Mouse (Mus musculus) limb, embryonic 15.5 days (tissue): ENCODE measurements around the gene Plpp7. TPM values are rescaled to one million over a fixed set of nuclear protein-coding genes. Genes with fewer than 3 reads are reported as not detected.

Source experiments
- ATAC-seq: fragments of 200-750 bp; cut with Nextera tagmentation; 2 replicates; pipeline ENCODE4 v1.8.0; 2017; ENCODE audit warnings: low read depth, moderate TSS enrichment; ENCODE audit not compliant: insufficient number of reproducible peaks, low FRiP score, low TSS enrichment
- H3K27ac ChIP-seq: fragments of 300-500 bp; sonication (generic); 2 replicates; pipeline ENCODE4 v1.5.1; 2015; ENCODE audit warnings: moderate library complexity, mild to moderate bottlenecking, inconsistent platforms
- H3K27me3 ChIP-seq: fragments of 300-500 bp; sonication (generic); 2 replicates; pipeline ENCODE4 v1.6.1; 2015; ENCODE audit warnings: inconsistent platforms
- H3K36me3 ChIP-seq: fragments of 300-500 bp; sonication (generic); 2 replicates; pipeline ENCODE4 v1.6.1; 2015; ENCODE audit warnings: inconsistent platforms
- H3K4me1 ChIP-seq: fragments of 300-500 bp; sonication (generic); 2 replicates; pipeline ENCODE4 v1.6.1; 2015; ENCODE audit warnings: inconsistent platforms
- H3K4me2 ChIP-seq: fragments of 300-500 bp; sonication (generic); 2 replicates; pipeline ENCODE4 v1.6.1; 2015; ENCODE audit warnings: mild to moderate bottlenecking, inconsistent platforms
- H3K4me3 ChIP-seq: fragments of 300-500 bp; sonication (generic); 2 replicates; pipeline ENCODE4 v1.5.1; 2015; ENCODE audit warnings: mild to moderate bottlenecking, inconsistent platforms
- H3K9ac ChIP-seq: fragments of 300-500 bp; sonication (generic); 2 replicates; pipeline ENCODE4 v1.6.1; 2015; ENCODE audit warnings: inconsistent platforms
- H3K9me3 ChIP-seq: fragments of 300-500 bp; sonication (generic); 2 replicates; pipeline ENCODE4 v1.6.1; 2016; ENCODE audit warnings: inconsistent platforms
- WGBS: fragments of 180-500 bp; shearing (Covaris S2); methylation state at CpG from one replicate; pipeline ENCODE4 v1.1.7; 2015; 5-methylcytosine and 5-hydroxymethylcytosine counted together
- polyA plus RNA-seq: library from polyadenylated mRNA; unstranded; fragments of >200 nt; fragmentation: Nextera tagmentation; extraction: Ambion mirVana; gene quantifications from 2 replicates; pipeline ENCODE4 v1.2.1, GENCODE M21; 2015

The Plpp7 gene
- 7.2 and 11.3 TPM in 2 replicates for polyA plus RNA-seq

DNA sequence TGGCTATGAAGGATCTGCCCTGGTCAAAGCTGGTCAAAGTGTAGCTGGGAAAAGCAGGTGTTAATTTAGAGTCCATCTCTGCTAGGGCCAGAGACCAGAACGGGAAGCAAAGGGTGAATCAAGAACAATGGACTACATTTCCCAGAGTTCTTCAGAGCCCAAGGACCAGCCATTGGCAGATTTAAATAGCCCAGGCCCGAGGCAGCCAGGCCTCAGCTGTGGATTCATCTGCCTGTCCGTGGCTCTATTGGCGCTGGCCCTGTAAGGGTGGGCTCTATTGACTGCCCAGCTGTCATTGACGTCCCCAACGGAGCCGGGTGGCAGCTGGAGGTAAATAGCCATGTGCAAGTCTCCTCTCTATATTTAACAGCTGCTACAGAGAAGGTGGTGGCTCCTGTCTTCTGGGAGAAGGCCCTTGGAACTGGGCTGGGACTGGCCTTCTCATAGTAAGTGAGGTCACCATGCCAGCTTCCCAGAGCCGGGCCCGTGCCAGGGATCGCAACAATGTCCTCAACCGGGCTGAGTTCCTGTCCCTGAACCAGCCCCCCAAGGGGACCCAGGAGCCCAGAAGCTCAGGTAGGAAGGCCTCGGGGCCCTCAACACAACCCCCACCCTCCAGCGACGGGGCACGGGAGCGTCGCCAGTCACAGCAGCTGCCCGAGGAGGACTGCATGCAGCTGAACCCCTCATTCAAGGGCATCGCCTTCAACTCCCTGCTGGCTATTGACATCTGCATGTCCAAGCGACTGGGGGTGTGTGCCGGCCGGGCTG is at the start of gene Plpp7:
Gene Plpp7, plus strand, starts transcription at position 178 of the 771 bp plus-strand sequence.
- 50% methylated on average over 22 of the region's 22 CpGs for WGBS
- Histone ChIP-seq H3K9ac (peak within 1 kb of the TSS; percentile 33), H3K4me1 (peaks cover 11% of the 10 kb centered on the region), H3K27me3 (no peaks in the 10 kb centered on the region; the same call in 1 of the 2 replicates), H3K9me3 (no peaks in the 10 kb centered on the region), H3K4me3 (peak within 1 kb of the TSS; percentile 36), H3K27ac (peak within 1 kb of the TSS; percentile 50; the same call in 1 of the 2 replicates), H3K4me2 (peak within 1 kb of the TSS; percentile 47), H3K36me3 (no peaks in the 10 kb centered on the region; the same call in 1 of the 2 replicates)
- peak; percentile 65; the same call in 1 of the 2 replicates for ATAC-seq

DNA sequence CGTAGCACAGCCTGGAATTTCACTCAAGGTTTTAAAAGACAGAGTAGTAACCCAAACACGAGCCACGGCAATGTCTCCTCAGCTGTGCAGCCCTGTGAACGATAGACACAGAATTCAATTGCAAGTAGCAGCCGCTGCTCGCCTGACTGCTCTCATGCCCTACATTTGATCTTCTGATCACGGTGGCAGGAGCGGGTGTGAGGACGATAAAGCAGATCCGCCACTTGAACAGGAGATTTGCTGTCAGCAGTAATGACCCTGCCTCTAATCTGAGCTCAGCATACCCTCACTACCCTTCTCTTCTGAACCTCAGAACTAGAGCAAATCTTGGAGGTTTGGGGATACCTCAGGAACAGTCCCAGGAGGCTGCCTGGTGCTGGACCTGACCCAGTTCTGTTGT is 49.3 kb upstream of the Plpp7 start:
- no peak overlapping the region for H3K4me3 ChIP-seq
- H3K9ac ChIP-seq, result no peak overlapping the region
- peaks cover 84% of the 10 kb centered on the region for H3K36me3 ChIP-seq
- H3K27ac ChIP-seq, result no peak overlapping the region
- WGBS, result 78% methylated on average over 10 of the region's 10 CpGs
- no peaks in the 10 kb centered on the region for H3K27me3 ChIP-seq
- H3K4me2 ChIP-seq, result no peak overlapping the region
- H3K4me1 ChIP-seq, result peaks cover 8% of the 10 kb centered on the region; the same call in 1 of the 2 replicates
- no peaks in the 10 kb centered on the region for H3K9me3 ChIP-seq
- no peak for ATAC-seq

DNA sequence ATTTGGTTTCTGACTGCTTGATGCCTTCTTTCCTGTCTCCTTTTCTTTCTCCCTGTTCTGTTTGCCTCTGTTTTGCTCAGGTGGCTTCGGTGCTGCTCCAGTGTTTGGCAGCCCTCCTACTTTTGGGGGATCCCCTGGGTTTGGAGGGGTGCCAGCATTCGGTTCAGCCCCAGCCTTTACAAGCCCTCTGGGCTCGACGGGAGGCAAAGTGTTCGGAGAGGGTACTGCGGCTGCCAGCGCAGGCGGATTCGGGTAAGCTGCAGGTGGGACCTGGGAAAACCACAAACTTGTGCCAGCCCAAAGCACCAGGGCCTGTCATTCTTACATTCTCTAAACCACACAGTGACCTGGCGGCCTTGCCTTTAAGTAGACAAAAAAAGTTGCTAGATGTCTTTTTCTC is 48.0 kb upstream of the Plpp7 start:
- no peak for ATAC-seq
- Histone ChIP-seq H3K9me3 (no peaks in the 10 kb centered on the region), H3K4me1 (peaks cover 8% of the 10 kb centered on the region; the same call in 1 of the 2 replicates), H3K27me3 (no peaks in the 10 kb centered on the region), H3K4me2 (no peak overlapping the region), H3K4me3 (no peak overlapping the region), H3K27ac (no peak overlapping the region), H3K9ac (no peak overlapping the region), H3K36me3 (peaks cover 84% of the 10 kb centered on the region)
- WGBS, result 57% methylated on average over 10 of the region's 10 CpGs

GRCm38 (mm10) chr2:32051791-32052190 is 43.5 kb upstream of the Plpp7 start:
- Histone ChIP-seq H3K4me3 (no peak overlapping the region), H3K9ac (no peak overlapping the region), H3K4me2 (no peak overlapping the region), H3K9me3 (no peaks in the 10 kb centered on the region), H3K27me3 (no peaks in the 10 kb centered on the region), H3K27ac (peak overlapping the region; percentile 27; the same call in 1 of the 2 replicates), H3K36me3 (peaks cover 48% of the 10 kb centered on the region), H3K4me1 (0 out of 2 replicates have a peak, but pooled peaks cover 2% of the 10 kb centered on the region)
- 72% methylated on average over 8 of the region's 8 CpGs for WGBS
- no peak for ATAC-seq

DNA sequence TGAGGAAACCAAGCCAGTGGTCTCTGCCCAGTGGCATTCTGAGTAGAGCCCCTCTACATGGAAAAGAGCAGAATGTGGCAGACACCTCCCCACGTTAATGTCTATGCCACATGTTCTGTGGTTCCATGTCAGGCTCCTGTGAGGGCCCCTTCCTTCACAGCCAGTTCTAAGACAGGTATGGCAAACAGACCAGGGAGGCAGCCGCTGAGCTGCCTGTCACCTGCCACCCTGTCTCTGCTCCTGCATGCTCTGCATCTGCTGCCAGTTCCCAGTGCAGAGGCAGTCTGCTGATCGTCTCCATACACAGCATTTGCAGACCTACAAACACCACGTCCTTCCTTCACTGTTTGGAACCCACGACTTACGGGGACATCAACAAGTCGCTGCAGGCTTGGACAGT is 42.9 kb upstream of the Plpp7 start:
- Histone ChIP-seq H3K36me3 (peaks cover 47% of the 10 kb centered on the region), H3K9me3 (no peaks in the 10 kb centered on the region), H3K9ac (no peak overlapping the region), H3K4me2 (no peak overlapping the region), H3K4me1 (no peaks in the 10 kb centered on the region), H3K27ac (no peak overlapping the region), H3K27me3 (no peaks in the 10 kb centered on the region), H3K4me3 (no peak overlapping the region)
- no peak for ATAC-seq
- WGBS, result 89% methylated on average over 7 of the region's 7 CpGs

GRCm38 (mm10) chr2:32055357-32055965 is 39.9 kb upstream of the Plpp7 start:
- ATAC-seq, result no peak
- WGBS, result 64% methylated on average over 7 of the region's 7 CpGs

DNA sequence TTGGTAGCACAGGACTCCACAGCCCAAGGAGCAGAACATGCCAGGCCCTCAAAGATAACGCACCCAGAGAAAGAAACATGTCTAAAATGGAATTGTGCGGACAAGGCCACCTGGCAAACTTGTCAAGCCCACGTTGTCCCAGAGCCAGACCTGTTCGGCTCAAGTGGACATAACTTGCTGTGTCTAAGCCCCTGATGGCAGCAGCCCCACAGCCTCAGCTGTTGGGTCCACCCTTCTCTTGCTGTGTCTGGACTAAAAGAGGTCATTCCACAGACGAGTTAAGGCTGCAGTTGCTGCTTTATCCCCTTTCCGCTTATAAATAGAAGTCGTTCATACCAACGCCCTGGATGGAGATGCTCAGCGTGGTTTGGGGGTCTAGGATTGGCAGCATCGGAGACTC is 38.8 kb upstream of the Plpp7 start:
- 75% methylated on average over 10 of the region's 10 CpGs for WGBS
- Histone ChIP-seq H3K4me3 (no peak overlapping the region), H3K4me2 (no peak overlapping the region), H3K9ac (no peak overlapping the region), H3K27ac (peak overlapping the region; percentile 38; the same call in 1 of the 2 replicates), H3K36me3 (peaks cover 12% of the 10 kb centered on the region), H3K27me3 (no peaks in the 10 kb centered on the region), H3K4me1 (no peaks in the 10 kb centered on the region), H3K9me3 (no peaks in the 10 kb centered on the region)
- peak; percentile 50; the same call in 1 of the 2 replicates for ATAC-seq

More at GRCm38 (mm10) chr2:32055357-32055965, 39.9 kb upstream of the Plpp7 start:
- Histone ChIP-seq H3K9ac (no peak overlapping the region), H3K9me3 (no peaks in the 10 kb centered on the region), H3K36me3 (peaks cover 22% of the 10 kb centered on the region), H3K4me3 (no peak overlapping the region), H3K27ac (no peak overlapping the region), H3K27me3 (no peaks in the 10 kb centered on the region), H3K4me2 (no peak overlapping the region), H3K4me1 (no peaks in the 10 kb centered on the region)

DNA sequence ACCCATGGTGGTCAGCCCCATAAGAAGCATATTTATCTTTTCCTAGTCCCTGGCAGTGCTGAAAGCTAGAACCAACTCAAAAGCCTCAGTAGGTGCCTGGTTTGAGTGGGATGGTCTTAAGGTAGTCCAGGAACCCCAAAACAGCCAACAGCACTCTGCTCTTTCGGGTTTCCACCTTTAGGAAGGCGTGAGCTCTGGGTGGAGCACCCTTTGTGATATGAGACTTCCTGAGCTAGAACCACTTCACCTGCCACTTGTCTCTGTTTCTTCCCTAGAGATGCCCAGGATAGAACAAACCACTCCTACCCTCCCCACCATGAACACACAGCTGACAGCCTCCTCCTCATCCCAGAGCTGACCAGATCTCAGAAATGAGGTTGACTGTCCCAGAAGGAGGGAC is 38.0 kb upstream of the Plpp7 start:
- Histone ChIP-seq H3K36me3 (peaks cover 3% of the 10 kb centered on the region), H3K4me1 (no peaks in the 10 kb centered on the region), H3K9ac (no peak overlapping the region), H3K4me3 (no peak overlapping the region), H3K9me3 (no peaks in the 10 kb centered on the region), H3K27ac (no peak overlapping the region), H3K27me3 (no peaks in the 10 kb centered on the region), H3K4me2 (no peak overlapping the region)
- 71% methylated on average over 2 of the region's 2 CpGs for WGBS
- ATAC-seq, result no peak

DNA sequence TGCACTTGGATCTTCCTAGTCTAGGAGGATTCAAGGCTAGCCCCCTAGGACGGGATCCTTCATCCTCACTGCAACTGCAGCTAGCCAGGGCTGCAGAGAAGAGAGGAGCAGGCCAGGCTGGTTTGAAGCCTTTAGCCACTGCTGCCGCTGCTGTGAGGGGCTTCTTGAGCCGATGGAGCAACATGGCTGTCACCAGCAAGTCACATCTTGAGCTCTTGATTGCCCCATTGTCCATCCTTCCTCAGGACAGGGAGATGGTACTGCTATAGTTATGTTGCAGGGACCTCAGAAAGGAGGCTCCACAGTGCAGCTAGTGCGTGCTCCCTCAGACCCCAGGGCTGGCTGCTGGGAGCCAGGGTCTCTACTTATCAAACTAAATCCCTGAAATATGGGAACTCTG is 37.5 kb upstream of the Plpp7 start:
- no peak overlapping the region for H3K4me2 ChIP-seq
- no peak overlapping the region for H3K4me3 ChIP-seq
- no peak for ATAC-seq
- H3K9me3 ChIP-seq, result no peaks in the 10 kb centered on the region
- H3K4me1 ChIP-seq, result no peaks in the 10 kb centered on the region
- H3K9ac ChIP-seq, result no peak overlapping the region
- H3K27ac ChIP-seq, result no peak overlapping the region
- no peaks in the 10 kb centered on the region for H3K27me3 ChIP-seq
- H3K36me3 ChIP-seq, result no peaks in the 10 kb centered on the region
- 78% methylated on average over 4 of the region's 4 CpGs for WGBS

- no peaks in the 10 kb centered on the region for H3K4me1 ChIP-seq
- H3K27me3 ChIP-seq, result no peaks in the 10 kb centered on the region
Observed at GRCm38 (mm10) chr2:32058241-32058640, 37.1 kb upstream of the Plpp7 start.

DNA sequence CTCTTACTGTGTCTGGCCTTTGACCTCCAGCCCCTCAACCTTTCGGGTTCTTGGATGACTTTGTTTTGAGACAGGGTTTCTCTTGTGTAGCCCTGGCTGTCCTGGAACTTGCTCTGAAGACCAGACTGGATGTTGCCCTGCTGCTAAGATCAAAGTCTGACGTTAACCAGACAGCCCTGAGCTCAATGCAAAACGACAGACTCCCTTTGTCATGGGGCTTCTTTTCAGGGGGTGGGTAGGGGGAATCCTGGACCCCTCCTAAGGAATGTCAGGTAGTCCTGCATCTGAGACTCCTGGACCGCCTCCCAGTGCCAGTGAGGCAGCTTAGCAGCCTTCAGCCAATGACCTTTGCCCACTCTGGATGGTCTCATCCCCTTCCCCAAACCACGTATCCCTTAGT is 36.6 kb upstream of the Plpp7 start:
- 30% methylated on average over 5 of the region's 5 CpGs for WGBS
- no peaks in the 10 kb centered on the region for H3K36me3 ChIP-seq

More at GRCm38 (mm10) chr2:32058241-32058640, 37.1 kb upstream of the Plpp7 start:
- Histone ChIP-seq H3K9me3 (no peaks in the 10 kb centered on the region), H3K4me3 (no peak overlapping the region), H3K4me2 (no peak overlapping the region), H3K27ac (no peak overlapping the region), H3K9ac (no peak overlapping the region), H3K36me3 (no peaks in the 10 kb centered on the region)
- WGBS, result 72% methylated on average over 9 of the region's 9 CpGs
- ATAC-seq, result no peak

GRCm38 (mm10) chr2:32059613-32060012 is 35.7 kb upstream of the Plpp7 start:
- Histone ChIP-seq H3K4me3 (no peak overlapping the region), H3K9ac (no peak overlapping the region), H3K36me3 (no peaks in the 10 kb centered on the region), H3K27ac (no peak overlapping the region), H3K27me3 (no peaks in the 10 kb centered on the region), H3K9me3 (no peaks in the 10 kb centered on the region), H3K4me2 (no peak overlapping the region), H3K4me1 (no peaks in the 10 kb centered on the region)
- WGBS, result 76% methylated on average over 6 of the region's 6 CpGs
- ATAC-seq, result no peak

More for the DNA sequence above, 36.6 kb upstream of the Plpp7 start:
- Histone ChIP-seq H3K4me1 (no peaks in the 10 kb centered on the region), H3K4me2 (no peak overlapping the region), H3K27ac (no peak overlapping the region), H3K4me3 (no peak overlapping the region), H3K9ac (no peak overlapping the region), H3K9me3 (no peaks in the 10 kb centered on the region), H3K27me3 (no peaks in the 10 kb centered on the region)
- no peak for ATAC-seq
